Mouse (Mus musculus): Measurements from ENCODE around the gene Topbp1.

The Topbp1 gene

GRCm38 (mm10) chr9:103353500-103354260, 48.7 kb downstream of the Topbp1 start:
- peak in 1 of 2 experiments; percentile 38 for DNase-seq

- no peak for DNase-seq
Observed at GRCm38 (mm10) chr9:103357893-103358292, 52.9 kb downstream of the Topbp1 start.

- no peak for DNase-seq
Observed at GRCm38 (mm10) chr9:103358545-103358944, 53.5 kb downstream of the Topbp1 start.

- no peak for DNase-seq
Observed at GRCm38 (mm10) chr9:103360642-103361041, 55.6 kb downstream of the Topbp1 start.

GRCm38 (mm10) chr9:103363088-103363487, 58.1 kb downstream of the Topbp1 start:
- no peak for DNase-seq

GRCm38 (mm10) chr9:103363730-103364417, 58.9 kb downstream of the Topbp1 start:
- peak; percentile 16 to 24 for DNase-seq

GRCm38 (mm10) chr9:103364601-103365289, 59.7 kb downstream of the Topbp1 start:
- peak; percentile 68 to 73 for DNase-seq

GRCm38 (mm10) chr9:103365290-103366247, 60.6 kb downstream of the Topbp1 start, which contains the start of gene Cdv3:
Cdv3 (minus strand) TSS chr9:103365840.
- peak; percentile 100 for DNase-seq

- no peak for DNase-seq
Observed at GRCm38 (mm10) chr9:103366356-103366755, 61.3 kb downstream of the Topbp1 start.

GRCm38 (mm10) chr9:103369951-103370350, 64.9 kb downstream of the Topbp1 start:
- no peak for DNase-seq

GRCm38 (mm10) chr9:103372271-103373010, 67.4 kb downstream of the Topbp1 start:
- peak in 1 of 2 experiments; percentile 10 for DNase-seq

GRCm38 (mm10) chr9:103376346-103377320, 71.6 kb downstream of the Topbp1 start:
- DNase-seq, result no peak

- DNase-seq, result no peak
Observed at GRCm38 (mm10) chr9:103378686-103379085, 73.7 kb downstream of the Topbp1 start.

GRCm38 (mm10) chr9:103379199-103379598, 74.2 kb downstream of the Topbp1 start:
- DNase-seq, result no peak

- DNase-seq, result no peak
Observed at GRCm38 (mm10) chr9:103380566-103380965, 75.6 kb downstream of the Topbp1 start.

- DNase-seq, result peak in 1 of 2 experiments; percentile 14
Observed at GRCm38 (mm10) chr9:103382989-103383388, 78.0 kb downstream of the Topbp1 start.

- no peak for DNase-seq
Observed at GRCm38 (mm10) chr9:103383576-103383975, 78.6 kb downstream of the Topbp1 start.

GRCm38 (mm10) chr9:103384141-103384796, 79.3 kb downstream of the Topbp1 start:
- no peak for DNase-seq

- DNase-seq, result no peak
Observed at GRCm38 (mm10) chr9:103385600-103385999, 80.6 kb downstream of the Topbp1 start.

- no peak for DNase-seq
Observed at GRCm38 (mm10) chr9:103386573-103386972, 81.6 kb downstream of the Topbp1 start.
